19 mouse cellular contexts compared by ENCODE assay signal in genomic region chr2:103111669-103112068, GRCm38 (mm10). TPM values are rescaled to one million over a fixed set of nuclear protein-coding genes. Genes with fewer than 3 reads are reported as not detected.
DNase-seq lines count a peak whose midpoint lies in the region; ATAC-seq lines count a peak whose summit lies in the region.
"Had no signal": no experiment of that assay in that cellular context is flagged by ENCODE, and none has a peak within 500 bp of the region (broad histone marks: within the 10 kb centered on the region; RNA-seq: fewer than 3 reads in every experiment).

No protein-coding gene starts in this region.

- no peak overlapping the region for H3K9ac ChIP-seq in heart, embryonic 12.5 days
- no peak overlapping the region for H3K9ac ChIP-seq in lung, embryonic 16.5 days (ENCODE audit: low read length)
- H3K9ac ChIP-seq: forebrain, embryonic 13.5 days; hindbrain, embryonic 15.5 days; liver, embryonic 13.5 days; lung, embryonic 15.5 days had no signal

- 0 out of 2 replicates have a peak overlapping the region, but pooled peaks have one; percentile 15 for H3K4me2 ChIP-seq in heart, embryonic 12.5 days
- H3K4me2 ChIP-seq in lung, embryonic 16.5 days (ENCODE audit: low read depth, low read length) = no peak overlapping the region
- H3K4me2 ChIP-seq: forebrain, embryonic 13.5 days; hindbrain, embryonic 15.5 days; liver, embryonic 13.5 days; lung, embryonic 15.5 days; midbrain, embryonic 11.5 days had no signal

- WGBS in heart, embryonic 12.5 days = 30% methylated on average over 8 of the region's 8 CpGs
- 39% methylated on average over 8 of the region's 8 CpGs for WGBS in lung, embryonic 16.5 days

- DNase-seq in heart, postnatal 36 days = no peak
- DNase-seq in lung, postnatal 10 days = no peak
- DNase-seq in forelimb bud, embryonic 11.5 days (ENCODE audit: low read depth, low spot score) = peak; percentile 3
- no peak for DNase-seq in left cerebral cortex, adult 9 months (ENCODE audit: low spot score in 2 of 2)
- DNase-seq in right cerebral cortex, postnatal 4 days = no peak
- DNase-seq in thymus, postnatal 25 days = no peak
- DNase-seq: adrenal gland, postnatal 25 days; cerebellum, adult 9-11 months; gastrocnemius, postnatal 14 days; heart, adult 11 months; kidney, adult 2 months; kidney, postnatal 36 days; liver, embryonic 13.5 days had no signal

- no peak for ATAC-seq in heart, embryonic 12.5 days (ENCODE audit: insufficient number of reproducible peaks, low FRiP score)
- peak; percentile 47; the same call in 1 of the 2 replicates for ATAC-seq in lung, embryonic 16.5 days (ENCODE audit: low read depth)
- ATAC-seq: forebrain, embryonic 13.5 days had no signal

- peaks cover 10% of the 10 kb centered on the region for H3K4me1 ChIP-seq in heart, embryonic 12.5 days (replicated peaks)
- no peaks in the 10 kb centered on the region for H3K4me1 ChIP-seq in lung, embryonic 16.5 days (replicated peaks; ENCODE audit: control insufficient read depth, insufficient read depth, low read length)
- H3K4me1 ChIP-seq: forebrain, embryonic 13.5 days; hindbrain, embryonic 15.5 days; liver, embryonic 13.5 days; lung, embryonic 15.5 days had no signal

- no peaks in the 10 kb centered on the region for H3K27me3 ChIP-seq in heart, embryonic 12.5 days (replicated peaks)
- H3K27me3 ChIP-seq in lung, embryonic 16.5 days (ENCODE audit: control insufficient read depth, insufficient read depth, low read depth, low read length) = no peaks in the 10 kb centered on the region
- H3K27me3 ChIP-seq: forebrain, embryonic 13.5 days; hindbrain, embryonic 15.5 days; liver, embryonic 13.5 days; lung, embryonic 15.5 days had no signal

- H3K9me3 ChIP-seq in heart, embryonic 12.5 days (replicated peaks) = no peaks in the 10 kb centered on the region
- H3K9me3 ChIP-seq in lung, embryonic 16.5 days (ENCODE audit: control insufficient read depth, low read length) = no peaks in the 10 kb centered on the region
- H3K9me3 ChIP-seq: forebrain, embryonic 13.5 days; hindbrain, embryonic 15.5 days; liver, embryonic 13.5 days; lung, embryonic 15.5 days had no signal

- H3K4me3 ChIP-seq in heart, embryonic 12.5 days = no peak overlapping the region
- H3K4me3 ChIP-seq in lung, embryonic 16.5 days (ENCODE audit: low read length) = no peak overlapping the region
- H3K4me3 ChIP-seq: forebrain, embryonic 13.5 days; hindbrain, embryonic 15.5 days; liver, embryonic 13.5 days; lung, embryonic 15.5 days had no signal

- intact Hi-C loops in heart, postnatal 36 days (cut with DNase I) = no loop called here

- no peaks in the 10 kb centered on the region for H3K36me3 ChIP-seq in heart, embryonic 12.5 days
- H3K36me3 ChIP-seq in lung, embryonic 16.5 days (ENCODE audit: control insufficient read depth, insufficient read depth, low read length) = no peaks in the 10 kb centered on the region
- H3K36me3 ChIP-seq: hindbrain, embryonic 15.5 days; liver, embryonic 13.5 days; lung, embryonic 15.5 days had no signal

- no peak overlapping the region for H3K27ac ChIP-seq in heart, embryonic 12.5 days (ENCODE audit: poor library complexity, severe bottlenecking)
- no peak overlapping the region for H3K27ac ChIP-seq in lung, embryonic 16.5 days (ENCODE audit: low read length)
- H3K27ac ChIP-seq: forebrain, embryonic 13.5 days; hindbrain, embryonic 15.5 days; liver, embryonic 13.5 days; lung, embryonic 15.5 days had no signal

RNA-seq across cellular contexts. Expression of gene Apip, which starts 38.2 kb away (rescaled TPM):
- 57.8 and 58.9 TPM in 2 replicates for polyA plus RNA-seq in heart, embryonic 12.5 days (2016; fragmentation: Nextera tagmentation; extraction: Ambion mirVana)
- 10 to 100 TPM; 76.3 to 78.8 TPM for total RNA-seq in heart, postnatal 36 days (2021)
- 74.4 and 81.8 TPM in 2 replicates for polyA plus RNA-seq in lung, embryonic 16.5 days (2015; fragmentation: Nextera tagmentation; extraction: Ambion mirVana)

RNA-seq across cellular contexts. Expression of gene Pdhx, which starts 38.4 kb away (rescaled TPM):
- 53.6 and 56.5 TPM in 2 replicates for polyA plus RNA-seq in heart, embryonic 12.5 days (2016; fragmentation: Nextera tagmentation; extraction: Ambion mirVana)
- 100 to 1,000 TPM; 159 to 208 TPM for total RNA-seq in heart, postnatal 36 days (2021)
- polyA plus RNA-seq in lung, embryonic 16.5 days (2015; fragmentation: Nextera tagmentation; extraction: Ambion mirVana) = 40.1 and 42.4 TPM in 2 replicates
